Mouse (Mus musculus): ENCODE results near the gene Xpo4. TPM values are rescaled to one million over a fixed set of nuclear protein-coding genes. Genes with fewer than 3 reads are reported as not detected.

Gene Xpo4
- total RNA-seq, 2 experiments from 2014 or later = 5.3 to 12.1 TPM

GRCm38 (mm10) chr14:57546557-57547021 is 118.6 kb downstream of the Xpo4 start:
- intact Hi-C loops (cut with DNase I) = no loop called here
- no peak for DNase-seq

DNA sequence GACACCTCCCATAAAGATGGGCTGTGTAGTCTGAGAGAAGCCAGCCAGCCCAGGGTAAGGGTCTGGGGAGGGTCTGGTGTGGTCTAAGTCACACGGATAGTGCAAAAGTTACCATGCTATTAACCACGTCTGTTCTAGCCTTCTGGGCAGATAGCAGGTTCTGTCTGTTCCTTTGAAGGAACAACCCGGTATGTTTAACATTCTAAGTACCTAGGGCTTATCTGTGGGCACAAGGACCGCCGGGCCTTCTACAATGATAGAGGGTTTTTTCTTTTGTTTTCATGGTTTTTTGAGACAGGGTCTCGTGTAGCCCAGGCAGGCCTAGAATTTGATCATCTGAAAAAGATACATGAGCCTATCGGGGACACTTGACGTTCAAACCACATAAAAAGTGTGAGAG is 119.1 kb downstream of the Xpo4 start:
- intact Hi-C loops (cut with DNase I) = no loop called here
- no peak for DNase-seq

DNA sequence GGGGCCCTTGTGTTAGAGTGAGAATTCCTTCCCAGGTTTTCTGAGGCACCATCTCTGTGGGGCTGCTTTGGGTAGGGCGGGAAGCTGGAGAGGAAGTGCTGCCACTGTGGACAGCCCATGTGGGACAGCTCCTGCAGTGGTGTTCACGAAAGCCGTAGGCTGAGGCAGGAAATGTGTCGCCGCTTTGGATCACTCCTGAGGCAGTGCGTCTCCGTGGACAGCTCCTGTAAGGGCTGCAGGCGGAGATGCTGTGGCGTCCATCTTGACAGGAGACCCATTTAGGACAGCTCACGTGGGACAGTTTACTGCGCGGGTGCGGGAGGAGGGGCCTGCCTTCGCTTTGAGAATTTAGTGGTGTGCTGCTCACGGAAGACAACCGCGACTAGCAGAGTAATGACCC is 119.7 kb downstream of the Xpo4 start:
- intact Hi-C loops (cut with DNase I) = no loop called here
- DNase-seq = no peak

DNA sequence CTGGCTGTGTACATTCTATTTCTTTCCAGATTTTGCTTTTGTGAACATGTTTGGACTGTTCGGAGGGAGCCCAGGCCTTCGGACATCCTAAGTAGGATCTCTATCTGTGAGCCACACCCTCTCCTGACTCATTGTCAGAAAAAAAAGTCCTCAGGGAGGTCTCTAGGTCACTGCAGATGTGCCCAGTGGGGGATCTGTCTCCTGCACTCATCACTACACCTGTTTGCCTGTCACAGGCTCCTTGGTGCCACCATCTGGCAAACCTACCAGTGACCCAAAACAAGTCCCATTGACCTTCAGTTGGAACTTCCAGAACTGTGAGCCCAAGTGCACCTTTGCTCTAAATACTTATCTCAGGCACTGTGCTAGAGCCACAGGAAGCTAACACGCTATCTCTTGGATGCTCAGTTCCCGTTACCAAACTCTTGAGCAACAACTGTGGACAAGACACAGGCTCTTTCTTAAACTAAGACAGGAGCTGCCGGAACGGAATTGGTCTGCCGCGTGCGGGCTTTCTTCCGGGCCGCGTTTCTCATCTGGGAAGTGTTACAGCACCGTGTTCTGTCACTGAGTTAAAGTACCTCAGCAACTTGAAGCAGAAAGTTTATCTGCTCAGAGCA is 121.7 kb downstream of the Xpo4 start:
- DNase-seq = no peak
- intact Hi-C loops (cut with DNase I) = no loop called here

GRCm38 (mm10) chr14:57542231-57542630 is 123.0 kb downstream of the Xpo4 start:
- no peak for DNase-seq
- intact Hi-C loops (cut with DNase I) = no loop called here

DNA sequence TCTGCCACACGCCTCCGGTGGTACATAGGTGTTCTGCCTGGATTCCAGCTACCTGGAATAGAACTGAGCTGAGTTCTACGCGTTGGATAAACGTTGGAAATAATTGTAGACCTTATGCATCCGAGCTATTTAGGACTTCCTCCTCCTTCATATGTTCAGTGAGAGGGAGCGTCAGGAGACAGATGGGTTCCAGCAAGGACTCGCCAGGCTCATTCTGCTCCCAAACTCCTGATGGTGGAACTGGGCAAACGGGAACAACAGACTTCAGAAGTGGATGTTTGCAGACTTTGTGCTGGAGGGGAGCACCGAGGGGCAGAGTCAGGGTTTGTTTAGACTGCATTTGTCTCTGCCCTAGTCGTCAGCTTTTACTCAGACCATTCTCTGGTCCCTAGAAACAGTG is 124.5 kb downstream of the Xpo4 start:
- no peak for DNase-seq
- intact Hi-C loops (cut with DNase I) = no loop called here

- no peak for DNase-seq
- intact Hi-C loops (cut with DNase I) = no loop called here
These were observed 127.8 kb downstream of the Xpo4 start for GRCm38 (mm10) chr14:57537261-57538015.

DNA sequence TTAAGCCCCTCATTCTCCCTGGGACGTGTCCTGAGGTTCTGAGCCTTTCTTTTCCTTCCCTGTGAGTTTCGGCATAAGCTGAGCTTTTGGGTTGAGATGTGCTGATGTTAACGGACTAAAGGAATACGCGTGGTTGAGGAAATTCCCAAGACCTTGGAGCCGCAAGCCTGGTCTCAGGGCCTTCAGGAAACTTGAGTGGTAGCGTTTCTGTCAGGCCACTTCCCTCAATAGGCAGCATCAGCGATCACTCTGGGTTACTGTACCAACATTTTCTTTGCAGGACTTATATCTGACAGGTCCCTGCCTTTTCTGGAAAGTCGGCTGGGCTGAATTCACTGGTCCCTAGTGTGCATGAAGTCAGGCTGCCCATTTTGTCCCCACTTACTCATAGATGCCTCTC is 128.4 kb downstream of the Xpo4 start:
- DNase-seq = no peak
- intact Hi-C loops (cut with DNase I) = no loop called here

DNA sequence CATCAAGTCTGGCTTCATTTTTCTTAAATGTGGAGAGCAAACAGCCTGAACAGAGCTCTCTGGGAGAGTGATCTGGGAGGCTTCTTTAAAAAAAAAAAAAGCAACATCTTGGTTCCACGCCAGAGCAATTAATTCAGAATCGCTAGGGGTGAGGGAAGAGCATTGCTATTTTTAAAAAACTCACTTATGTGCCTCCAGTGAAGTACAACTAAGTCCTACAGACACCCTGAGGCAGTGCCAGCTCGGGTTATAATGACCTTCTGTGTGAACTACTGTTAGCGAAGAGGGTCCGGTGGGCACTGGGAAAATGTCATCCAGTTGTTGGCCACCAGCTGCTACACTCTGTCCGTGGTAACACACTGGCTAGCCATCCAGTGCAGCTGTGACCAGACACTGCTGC is 129.6 kb downstream of the Xpo4 start:
- intact Hi-C loops (cut with DNase I) = no loop called here
- DNase-seq = no peak

DNA sequence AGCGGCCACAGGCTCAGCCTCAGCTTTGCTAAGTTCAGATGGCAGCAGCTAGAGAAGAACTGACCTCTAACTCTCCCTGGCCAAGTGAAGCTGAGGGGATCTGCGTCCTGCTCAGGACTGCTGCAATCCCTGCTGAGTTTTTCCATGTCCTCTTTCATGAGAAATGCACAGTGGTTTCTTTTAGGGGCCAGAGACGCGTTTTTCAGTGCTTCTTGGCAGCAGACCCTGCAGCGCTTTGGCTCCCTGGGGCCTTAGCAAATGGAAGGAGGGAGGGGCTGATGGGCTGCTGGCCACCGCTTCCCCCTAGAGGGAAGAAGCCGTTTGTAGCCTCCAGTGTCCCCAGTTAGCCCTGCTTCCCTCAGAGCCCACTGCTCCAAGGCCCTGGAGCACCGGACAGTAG is 130.3 kb downstream of the Xpo4 start:
- intact Hi-C loops (cut with DNase I) = no loop called here
- peak; percentile 55 to 70 for DNase-seq

DNA sequence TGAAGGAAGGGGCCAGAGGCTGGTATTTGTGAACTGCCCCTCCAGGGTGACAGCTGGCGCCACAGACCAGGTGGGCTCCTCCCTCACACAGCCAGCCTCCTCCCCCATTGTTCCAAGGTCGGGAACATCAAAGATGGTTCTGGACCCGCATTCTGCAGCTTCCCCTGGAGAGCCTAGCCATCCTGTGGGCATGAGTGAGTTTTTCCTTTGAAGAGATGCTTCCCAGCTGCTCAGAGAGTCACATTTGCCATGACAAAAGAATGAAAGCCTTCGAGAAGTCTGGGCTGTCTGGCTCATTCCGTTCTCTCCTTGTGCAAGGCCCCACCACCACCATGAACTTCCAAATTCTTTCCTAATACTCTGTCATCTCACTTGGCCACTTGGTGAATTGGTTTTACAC is 130.9 kb downstream of the Xpo4 start:
- intact Hi-C loops (cut with DNase I) = no loop called here
- no peak for DNase-seq

- intact Hi-C loops (cut with DNase I) = loop anchor here (2.0 kb wide), 1 partner anchor 83 kb away; no protein-coding TSS in a partner anchor
- no peak for DNase-seq
These were observed 131.4 kb downstream of the Xpo4 start for GRCm38 (mm10) chr14:57533841-57534240.

GRCm38 (mm10) chr14:57533214-57533613 is 132.0 kb downstream of the Xpo4 start:
- intact Hi-C loops (cut with DNase I) = loop anchor here (2.0 kb wide), 1 partner anchor 84 kb away; no protein-coding TSS in a partner anchor
- DNase-seq = peak in 1 of 2 experiments; percentile 49

DNA sequence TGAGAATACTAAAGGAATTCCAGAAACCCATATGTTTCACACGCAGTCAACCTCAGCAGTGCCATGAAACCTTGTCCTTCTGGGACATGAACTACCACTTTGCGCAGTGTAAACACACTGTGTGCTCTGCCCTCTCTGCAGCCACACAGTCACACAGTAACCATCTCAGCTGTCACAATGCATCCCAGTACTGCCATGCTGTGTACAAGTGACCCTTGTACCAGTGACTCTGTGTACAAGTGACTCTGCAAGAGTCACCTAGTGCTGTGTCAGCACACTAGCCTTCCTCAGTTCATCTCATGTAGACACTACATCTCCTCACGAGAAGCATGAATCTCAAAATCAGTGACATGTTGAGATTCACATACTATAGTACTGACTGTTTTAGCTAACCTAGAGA is 132.7 kb downstream of the Xpo4 start:
- intact Hi-C loops (cut with DNase I) = loop anchor here (2.0 kb wide), 1 partner anchor 84 kb away; no protein-coding TSS in a partner anchor
- no peak for DNase-seq

DNA sequence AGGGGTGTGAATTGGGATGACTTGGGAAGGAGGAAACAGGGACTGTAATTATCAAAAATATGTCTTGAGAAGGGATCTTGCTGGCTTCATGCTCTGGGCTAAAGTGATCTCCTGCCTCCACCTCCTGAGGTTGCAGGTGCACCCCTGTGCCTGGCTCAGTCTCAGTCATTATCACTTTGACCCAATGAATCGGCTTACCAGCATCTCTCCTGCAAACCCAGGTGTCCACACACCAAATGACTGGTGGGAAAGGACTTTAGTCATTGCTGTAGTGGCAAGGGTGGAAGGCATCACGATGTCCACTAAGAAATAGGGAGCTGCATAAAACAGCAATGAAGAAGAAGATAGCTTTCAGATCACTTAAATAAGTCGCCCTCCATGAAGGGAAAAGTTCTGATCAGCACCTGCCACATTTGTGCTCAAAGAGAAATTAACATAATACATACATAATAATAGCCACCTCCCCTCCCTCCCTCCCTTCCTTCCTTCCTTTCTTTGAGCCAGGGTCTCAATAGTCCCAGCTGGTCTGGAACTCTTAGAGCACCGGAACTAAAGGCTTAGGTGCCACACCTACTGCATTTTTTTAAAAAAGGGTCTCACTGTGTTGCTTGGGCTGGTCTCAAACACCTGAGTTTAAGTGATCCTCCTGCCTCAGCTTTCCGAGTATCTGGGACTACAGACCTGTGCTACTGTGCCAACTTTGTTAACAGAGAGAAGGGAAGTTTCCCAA is 135.3 kb downstream of the Xpo4 start:
- no peak for DNase-seq
- intact Hi-C loops (cut with DNase I) = loop anchor here (5.0 to 10.0 kb wide), 2 partner anchors 42 to 155 kb away; partner anchors contain the start of gene Eef1akmt1

- no peak for DNase-seq
- intact Hi-C loops (cut with DNase I) = loop anchor here (5.0 to 10.0 kb wide), 2 partner anchors 43 to 154 kb away; partner anchors contain the start of gene Eef1akmt1
These were observed 136.0 kb downstream of the Xpo4 start for GRCm38 (mm10) chr14:57529086-57529785.

DNA sequence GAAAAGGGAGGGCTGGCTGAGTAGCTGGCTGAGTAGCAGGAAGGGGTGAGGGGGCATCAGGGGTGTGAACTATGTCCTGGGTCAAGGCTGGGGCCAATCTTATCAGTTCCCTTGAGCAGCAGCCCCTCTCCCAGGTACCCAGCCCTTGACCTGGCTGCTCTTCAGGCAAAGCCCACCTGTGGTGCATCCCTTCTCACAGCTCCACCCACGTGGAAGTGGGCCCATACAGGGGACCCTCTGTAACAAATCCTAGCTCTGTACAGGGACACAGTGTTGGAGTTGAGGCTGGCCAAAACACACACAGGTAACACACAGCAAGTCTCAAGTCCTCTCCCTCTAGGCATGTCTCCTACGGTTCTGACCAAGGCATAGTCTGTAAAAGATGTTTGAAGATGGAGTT is 137.6 kb downstream of the Xpo4 start:
- DNase-seq = no peak
- intact Hi-C loops (cut with DNase I) = loop anchor here (5.0 to 10.0 kb wide), 2 partner anchors 45 to 153 kb away; partner anchors contain the start of gene Eef1akmt1
